ENCODE assay signal across 14 mouse cellular contexts in the genomic region with DNA sequence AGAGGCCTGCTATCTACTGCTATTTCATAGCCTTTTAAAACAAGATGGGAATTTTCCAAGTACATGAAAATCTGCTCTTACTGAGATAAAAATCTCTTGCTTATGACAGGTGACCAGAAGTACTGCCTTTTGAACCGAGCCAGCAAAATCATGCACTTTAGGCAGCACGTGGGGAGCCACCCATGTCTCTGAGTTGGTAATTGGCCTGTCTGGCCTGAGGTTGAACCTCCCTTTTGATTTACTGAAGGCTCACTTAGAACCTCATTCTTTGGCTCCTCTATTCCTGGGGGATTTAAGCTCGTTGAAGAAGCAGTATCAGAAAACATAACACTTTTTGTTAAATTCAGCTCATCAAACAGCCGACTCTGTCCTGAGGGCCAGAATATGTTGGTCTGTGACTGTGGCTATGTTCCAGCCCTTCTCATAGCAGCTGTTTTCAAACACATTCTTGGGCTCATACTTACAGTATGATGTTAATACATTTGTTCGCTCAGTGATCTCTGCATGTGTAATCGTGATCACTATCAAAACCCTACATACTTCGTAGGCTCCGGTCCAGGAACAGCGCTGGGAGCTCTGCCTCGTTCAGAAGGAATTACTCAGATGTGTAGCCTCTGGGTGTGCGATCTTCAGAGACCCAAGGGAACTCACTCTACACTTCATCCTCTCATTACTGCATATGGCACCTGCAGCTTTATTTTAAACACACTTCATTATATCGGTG.
A peak's percentile ranks its signal among the peaks of the same experiment; 100 is the strongest.
DNase-seq lines count a peak whose midpoint lies in the region; ATAC-seq and TF ChIP-seq lines count a peak whose summit lies in the region.
"Had no signal": no experiment of that assay in that cellular context is flagged by ENCODE, and none has a peak within 500 bp of the region (broad histone marks: within the 10 kb centered on the region; RNA-seq: fewer than 3 reads in every experiment).

No protein-coding gene starts in this region.

- WGBS in heart, embryonic 11.5 days (ENCODE audit: insufficient replicate concordance), result 78% methylated on average over 12 of the region's 12 CpGs
- WGBS in lung, embryonic 14.5 days, result 41% methylated on average over 12 of the region's 12 CpGs

- intact Hi-C loops in heart, postnatal 10 days (cut with DNase I), result no loop called here

- TF ChIP-seq CTCF in lung, embryonic 14.5 days (IDR thresholded peaks at IDR 0.05; ENCODE audit: low read depth), result no peak
- no peak for TF ChIP-seq CTCF in brain, embryonic 14.5 days (IDR thresholded peaks at IDR 0.05; ENCODE audit: borderline replicate concordance, extremely low read depth, insufficient read depth, insufficient read length)

- TF ChIP-seq POLR2A in brain, embryonic 14.5 days (IDR thresholded peaks at IDR 0.05; ENCODE audit: borderline replicate concordance, extremely low read depth, insufficient read depth, insufficient read length, poor library complexity, severe bottlenecking), result no peak

- DNase-seq in heart, postnatal 10 days, result peak; percentile 27 to 31
- peak; percentile 72 for DNase-seq in lung, embryonic 14.5 days
- no peak for DNase-seq in lung, postnatal 14 days
- DNase-seq in brain, embryonic 14.5 days (ENCODE audit: low read depth), result peak; percentile 17
- DNase-seq in lung, postnatal 10 days, result peak; percentile 49
- DNase-seq in thymus, postnatal 4 days, result no peak
- DNase-seq: adrenal gland, postnatal 14 days; heart, adult 2 months; heart, postnatal 36 days; spleen, adult 18-20 months had no signal

- H3K4me2 ChIP-seq in heart, embryonic 11.5 days, result no peak overlapping the region
- no peak overlapping the region for H3K4me2 ChIP-seq in lung, embryonic 14.5 days
- H3K4me2 ChIP-seq: kidney, embryonic 15.5 days had no signal

- no peak overlapping the region for H3K27ac ChIP-seq in heart, embryonic 11.5 days (ENCODE audit: low read depth, low read length)
- no peak overlapping the region for H3K27ac ChIP-seq in lung, embryonic 14.5 days (ENCODE audit: low read depth)
- H3K27ac ChIP-seq: heart, adult 2 months; kidney, embryonic 15.5 days had no signal

- no peak overlapping the region for H3K9ac ChIP-seq in heart, embryonic 11.5 days (ENCODE audit: low read depth, low read length)
- no peak overlapping the region for H3K9ac ChIP-seq in lung, embryonic 14.5 days
- H3K9ac ChIP-seq: kidney, embryonic 15.5 days had no signal

- H3K36me3 ChIP-seq in heart, embryonic 11.5 days (ENCODE audit: control insufficient read depth, insufficient read depth, low read length), result no peaks in the 10 kb centered on the region
- no peaks in the 10 kb centered on the region for H3K36me3 ChIP-seq in lung, embryonic 14.5 days (ENCODE audit: insufficient read depth)
- H3K36me3 ChIP-seq: kidney, embryonic 15.5 days had no signal

- H3K4me3 ChIP-seq in heart, embryonic 11.5 days (ENCODE audit: low read depth, low read length), result no peak overlapping the region
- no peak overlapping the region for H3K4me3 ChIP-seq in lung, embryonic 14.5 days (ENCODE audit: low read depth, low read length)
- H3K4me3 ChIP-seq: heart, adult 2 months; kidney, embryonic 15.5 days; megakaryocyte, embryonic 14.5 days had no signal

- no peak for ATAC-seq in heart, embryonic 11.5 days (replicated peaks; ENCODE audit: insufficient number of reproducible peaks, low FRiP score, low TSS enrichment)
- peak; percentile 63; the same call in 1 of the 2 replicates for ATAC-seq in lung, embryonic 14.5 days (ENCODE audit: insufficient read depth)
- ATAC-seq in megakaryocyte progenitor cell, adult 5-6 weeks (replicated peaks; ENCODE audit: poor library complexity), result no peak

- H3K4me1 ChIP-seq in heart, embryonic 11.5 days (ENCODE audit: control insufficient read depth, insufficient read depth, low read length), result no peaks in the 10 kb centered on the region
- no peaks in the 10 kb centered on the region for H3K4me1 ChIP-seq in lung, embryonic 14.5 days (ENCODE audit: insufficient read depth)
- H3K4me1 ChIP-seq: kidney, embryonic 15.5 days; megakaryocyte, embryonic 14.5 days had no signal

- no peaks in the 10 kb centered on the region for H3K9me3 ChIP-seq in heart, embryonic 11.5 days (replicated peaks; ENCODE audit: control insufficient read depth, low read length)
- no peaks in the 10 kb centered on the region for H3K9me3 ChIP-seq in lung, embryonic 14.5 days (ENCODE audit: low read depth, low read length)
- H3K9me3 ChIP-seq: kidney, embryonic 15.5 days had no signal

- no peaks in the 10 kb centered on the region for H3K27me3 ChIP-seq in heart, embryonic 11.5 days (ENCODE audit: control insufficient read depth, insufficient read depth, low read length)
- no peaks in the 10 kb centered on the region for H3K27me3 ChIP-seq in lung, embryonic 14.5 days (ENCODE audit: insufficient read depth, low read length)
- H3K27me3 ChIP-seq: kidney, embryonic 15.5 days; megakaryocyte, embryonic 14.5 days had no signal

Comparison
In these comparisons a context has a peak if more than half of its experiments do, and no peak if none do; other contexts are left out.
1. DNase-seq: peak in heart, postnatal 10 days (2 of 2), lung, embryonic 14.5 days (single experiment), brain, embryonic 14.5 days (single experiment) and lung, postnatal 10 days (single experiment); none in lung, postnatal 14 days (single experiment) and thymus, postnatal 4 days (single experiment).